Mouse (Mus musculus) kidney, adult 11 months (tissue): ENCODE measurements around the gene Pear1.

Experiments used
- DNase-seq: peaks from one replicate; pipeline ENCODE4 v3.0.0; 2022

The Pear1 gene

DNA sequence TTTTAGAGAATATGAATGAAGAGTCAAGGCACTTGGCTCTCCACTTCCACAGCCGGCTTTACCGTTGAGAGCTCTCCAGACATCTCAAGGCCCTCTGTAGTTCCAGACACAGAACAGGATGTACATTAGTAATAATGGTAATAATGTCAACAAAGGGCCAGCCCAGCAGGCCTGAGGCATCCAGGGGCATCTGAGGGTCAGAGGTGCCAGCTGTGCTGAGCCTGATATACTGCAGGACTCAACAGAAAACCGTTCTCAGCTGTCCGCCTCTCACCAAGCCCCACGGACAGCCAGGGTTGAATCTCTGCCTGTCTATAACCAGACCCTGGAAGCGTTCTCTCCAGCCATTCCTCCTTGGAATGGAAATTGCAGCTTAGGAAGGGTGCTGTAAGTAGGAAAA, 99.5 kb downstream of the Pear1 start:
- no peak for DNase-seq

- DNase-seq = no peak
Measured at GRCm38 (mm10) chr3:87718525-87718924, 105.6 kb downstream of the Pear1 start.
